Mouse (Mus musculus): ENCODE data around the gene Laptm4a. TPM values are rescaled to one million over a fixed set of nuclear protein-coding genes. Genes with fewer than 3 reads are reported as not detected.

Laptm4a gene
- 550 TPM for polyA plus RNA-seq (2021)

- ChIA-PET CTCF (interaction anchor here (0.7 to 0.8 kb wide), 2 partner anchors 23 to 33 kb away, joined by 3 read pairs; no protein-coding TSS in a partner anchor), POLR2A (interaction anchor here (0.6 to 1.0 kb wide), 3 partner anchors 28 to 279 kb away, joined by 3 to 4 read pairs (median 4); no protein-coding TSS in a partner anchor)
- in situ Hi-C loops (cut with MboI; ENCODE audit: low pct_unique_long_range_greater_than_20kb): no loop called here
- H3K27me3 ChIP-seq: no peaks in the 10 kb centered on the region
- TF ChIP-seq CTCF (IDR thresholded peaks at IDR 0.05): no peak
- peak; percentile 99 for DNase-seq (ENCODE audit: low read depth, low spot score)
- peak; percentile 97 for ATAC-seq
Observed at GRCm38 (mm10) chr12:8921394-8922368, at the start of gene Laptm4a. Gene Laptm4a (plus strand): TSS chr12:8921664.

DNA sequence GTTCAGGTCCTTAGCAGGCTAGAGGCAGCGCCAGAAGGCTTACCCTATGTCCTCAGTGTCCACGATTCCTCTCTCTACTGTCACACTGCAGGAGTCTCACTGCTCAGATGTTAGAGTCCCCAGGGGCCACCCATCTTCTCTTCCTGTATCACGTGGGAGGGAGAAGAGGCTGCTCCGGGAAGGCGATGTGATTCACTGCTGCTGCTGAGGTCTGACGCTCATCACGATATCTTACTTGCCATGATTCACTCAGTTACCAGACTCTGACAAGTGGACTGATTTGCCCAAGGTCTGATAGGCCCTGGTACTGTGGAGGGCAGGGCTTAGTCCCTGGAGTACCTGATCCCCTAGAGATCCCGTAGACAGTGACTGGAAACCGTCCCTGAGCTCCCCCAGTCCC is 45.9 kb upstream of the Laptm4a start:
- no peaks in the 10 kb centered on the region for H3K27me3 ChIP-seq
- DNase-seq (ENCODE audit: low read depth, low spot score): no peak
- ATAC-seq: no peak
- in situ Hi-C loops (cut with MboI; ENCODE audit: low pct_unique_long_range_greater_than_20kb): no loop called here
- TF ChIP-seq CTCF (IDR thresholded peaks at IDR 0.05): no peak
- ChIA-PET POLR2A (no interaction called here), CTCF (interaction anchor here (1.2 kb wide), 1 partner anchor 104 kb away, joined by 3 read pairs; the partner anchor contains the start of gene Sdc1)

GRCm38 (mm10) chr12:8876865-8877264 is 44.6 kb upstream of the Laptm4a start:
- DNase-seq (ENCODE audit: low read depth, low spot score) (no peak), ATAC-seq (no peak)
- POLR2A ChIA-PET: no interaction called here
- CTCF ChIA-PET: no interaction called here
- in situ Hi-C loops (cut with MboI; ENCODE audit: low pct_unique_long_range_greater_than_20kb): no loop called here
- TF ChIP-seq CTCF (IDR thresholded peaks at IDR 0.05): no peak
- no peaks in the 10 kb centered on the region for H3K27me3 ChIP-seq

DNA sequence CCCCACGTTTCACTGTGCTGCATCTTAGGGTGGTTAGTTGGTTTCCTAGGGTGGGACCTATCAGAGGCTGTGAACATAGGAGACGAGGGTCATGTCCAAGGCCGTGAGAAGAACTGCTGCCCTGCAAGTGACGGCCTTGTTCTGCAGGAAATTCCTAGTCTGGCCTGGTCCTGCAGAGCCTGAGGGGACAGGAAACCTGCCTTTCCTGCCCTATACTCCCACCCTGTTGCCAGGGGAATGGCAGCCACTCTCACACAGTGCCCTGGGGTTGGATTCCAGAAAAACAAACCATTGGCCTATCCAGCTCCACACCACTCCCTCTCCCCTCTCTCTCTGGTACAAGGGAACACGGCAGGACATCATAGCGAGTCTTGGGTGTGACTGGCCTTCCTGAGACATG is 44.1 kb upstream of the Laptm4a start:
- no peaks in the 10 kb centered on the region for H3K27me3 ChIP-seq
- in situ Hi-C loops (cut with MboI; ENCODE audit: low pct_unique_long_range_greater_than_20kb): no loop called here
- ChIA-PET CTCF (no interaction called here), POLR2A (no interaction called here)
- DNase-seq (ENCODE audit: low read depth, low spot score) (no peak), ATAC-seq (no peak)
- no peak for TF ChIP-seq CTCF (IDR thresholded peaks at IDR 0.05)

- ChIA-PET POLR2A (interaction anchor here (0.6 to 1.2 kb wide), 2 partner anchors 106 to 107 kb away, joined by 3 to 4 read pairs; no protein-coding TSS in a partner anchor), CTCF (no interaction called here)
- in situ Hi-C loops (cut with MboI; ENCODE audit: low pct_unique_long_range_greater_than_20kb): no loop called here
- TF ChIP-seq CTCF (IDR thresholded peaks at IDR 0.05): no peak
- H3K27me3 ChIP-seq: no peaks in the 10 kb centered on the region
- DNase-seq (ENCODE audit: low read depth, low spot score) (no peak), ATAC-seq (no peak)
Observed at GRCm38 (mm10) chr12:8878752-8879151, 42.7 kb upstream of the Laptm4a start.

DNA sequence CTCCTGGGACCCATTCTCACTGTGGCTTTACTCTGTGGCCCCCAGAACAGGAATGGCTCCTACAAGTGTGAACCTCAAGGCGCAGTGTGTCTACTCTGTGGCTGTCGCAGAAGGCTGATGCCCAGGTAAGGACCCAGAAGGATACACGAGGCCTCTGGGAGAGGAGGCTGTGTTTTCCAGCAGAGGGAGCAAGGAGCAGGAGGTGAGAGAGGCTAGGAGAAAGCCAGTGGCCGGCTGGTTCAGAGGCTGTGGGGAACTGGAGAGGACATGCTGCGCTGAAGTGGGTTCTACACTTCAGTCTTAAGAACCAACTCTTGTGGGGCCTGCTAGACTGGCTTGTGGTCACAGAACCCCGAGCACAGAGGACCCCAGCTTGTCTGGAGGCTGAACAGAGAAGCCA is 42.1 kb upstream of the Laptm4a start:
- TF ChIP-seq CTCF (IDR thresholded peaks at IDR 0.05): no peak
- H3K27me3 ChIP-seq: no peaks in the 10 kb centered on the region
- in situ Hi-C loops (cut with MboI; ENCODE audit: low pct_unique_long_range_greater_than_20kb): no loop called here
- ATAC-seq (no peak), DNase-seq (ENCODE audit: low read depth, low spot score) (no peak)
- CTCF ChIA-PET: no interaction called here
- POLR2A ChIA-PET: interaction anchor here (1.2 kb wide), 1 partner anchor 107 kb away, joined by 3 read pairs; no protein-coding TSS in a partner anchor

DNA sequence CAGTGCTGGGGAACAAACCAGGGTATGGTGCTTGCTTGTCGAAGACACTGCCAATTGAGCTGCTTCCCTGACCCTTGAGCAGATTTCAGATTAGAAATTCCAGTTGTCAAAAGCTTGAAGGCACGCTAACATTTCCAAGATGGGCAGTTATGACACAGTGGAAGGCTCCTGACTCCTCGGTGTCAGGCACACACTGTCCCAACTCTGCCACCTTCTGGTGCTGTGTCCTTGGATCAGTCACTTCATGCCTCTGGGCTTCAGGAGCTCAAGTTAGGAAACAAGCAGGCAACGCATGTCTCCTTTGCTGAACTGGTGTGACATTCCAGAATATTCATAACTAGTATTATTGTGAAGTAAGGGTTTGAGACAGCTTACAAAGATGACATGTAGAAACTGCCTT is 39.7 kb upstream of the Laptm4a start:
- ChIA-PET POLR2A (interaction anchor here (0.6 kb wide), 1 partner anchor 63 kb away, joined by 7 read pairs; no protein-coding TSS in a partner anchor), CTCF (interaction anchor here (0.6 to 2.2 kb wide), 12 partner anchors 11 to 151 kb away, joined by 3 to 11 read pairs (median 4); partner anchors contain the start of gene Sdc1)
- no peak for ATAC-seq
- peak; percentile 78 for TF ChIP-seq CTCF (IDR thresholded peaks at IDR 0.05)
- in situ Hi-C loops (cut with MboI; ENCODE audit: low pct_unique_long_range_greater_than_20kb): no loop called here
- no peak for DNase-seq (ENCODE audit: low read depth, low spot score)
- no peaks in the 10 kb centered on the region for H3K27me3 ChIP-seq

GRCm38 (mm10) chr12:8882376-8882775 is 39.1 kb upstream of the Laptm4a start:
- in situ Hi-C loops (cut with MboI; ENCODE audit: low pct_unique_long_range_greater_than_20kb): no loop called here
- CTCF ChIA-PET: interaction anchor here (0.6 to 2.2 kb wide), 12 partner anchors 10 to 151 kb away, joined by 3 to 11 read pairs (median 4); partner anchors contain the start of gene Sdc1
- TF ChIP-seq CTCF (IDR thresholded peaks at IDR 0.05): no peak
- H3K27me3 ChIP-seq: no peaks in the 10 kb centered on the region
- POLR2A ChIA-PET: no interaction called here
- DNase-seq (ENCODE audit: low read depth, low spot score) (no peak), ATAC-seq (no peak)

DNA sequence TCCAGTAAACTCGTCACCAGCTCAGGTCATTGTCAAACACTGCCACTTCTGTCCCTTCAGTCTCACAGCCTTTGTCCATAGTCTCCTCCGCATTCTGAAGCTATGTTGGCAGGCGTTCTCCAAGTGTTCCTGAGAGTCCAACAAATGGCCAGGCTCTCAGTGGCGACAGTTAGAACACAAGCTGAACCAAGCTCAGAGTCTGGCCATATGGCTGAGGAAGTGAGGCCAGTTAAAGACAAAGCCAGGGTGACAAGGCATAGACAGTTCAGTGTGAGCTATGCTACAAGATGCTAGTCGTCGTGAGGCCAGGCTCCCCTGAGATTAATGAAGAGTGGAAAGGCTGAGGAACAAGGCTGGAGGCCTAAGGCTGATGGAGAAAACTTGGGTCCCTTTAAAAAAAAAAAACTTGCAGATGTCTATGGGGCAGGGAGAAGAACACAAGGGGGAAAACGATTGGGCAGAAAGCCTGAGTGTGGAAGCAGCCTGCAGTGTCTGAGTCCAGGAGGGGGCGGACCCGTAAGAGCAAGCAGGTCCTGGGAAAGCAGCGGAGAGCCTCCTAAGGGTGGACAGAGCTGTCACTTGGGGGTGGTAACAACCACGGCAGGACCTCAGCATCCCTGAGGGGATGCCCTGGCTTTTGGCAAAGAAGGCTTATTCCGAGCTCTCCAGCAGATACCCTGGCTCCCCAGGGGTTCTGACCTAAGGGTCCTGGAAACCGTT is 36.9 kb upstream of the Laptm4a start:
- TF ChIP-seq CTCF (IDR thresholded peaks at IDR 0.05): no peak
- ChIA-PET CTCF (interaction anchor here (1.1 kb wide), 1 partner anchor 87 kb away, joined by 3 read pairs; no protein-coding TSS in a partner anchor), POLR2A (no interaction called here)
- H3K27me3 ChIP-seq: no peaks in the 10 kb centered on the region
- DNase-seq (ENCODE audit: low read depth, low spot score) (no peak), ATAC-seq (no peak)
- in situ Hi-C loops (cut with MboI; ENCODE audit: low pct_unique_long_range_greater_than_20kb): loop anchor here (5.0 kb wide), 2 partner anchors 112 to 118 kb away; partner anchors contain the start of gene Sdc1

- TF ChIP-seq CTCF (IDR thresholded peaks at IDR 0.05): no peak
- CTCF ChIA-PET: interaction anchor here (1.1 kb wide), 1 partner anchor 87 kb away, joined by 3 read pairs; no protein-coding TSS in a partner anchor
Observed at GRCm38 (mm10) chr12:8885146-8885543, 36.3 kb upstream of the Laptm4a start.

More at GRCm38 (mm10) chr12:8885146-8885543, 36.3 kb upstream of the Laptm4a start:
- in situ Hi-C loops (cut with MboI; ENCODE audit: low pct_unique_long_range_greater_than_20kb): loop anchor here (5.0 kb wide), 2 partner anchors 113 to 117 kb away; partner anchors contain the start of gene Sdc1
- ATAC-seq (no peak), DNase-seq (ENCODE audit: low read depth, low spot score) (no peak)
- no peaks in the 10 kb centered on the region for H3K27me3 ChIP-seq
- POLR2A ChIA-PET: no interaction called here

Data from Patski (cell line).